Mouse (Mus musculus): Measurements from ENCODE around the gene Lrcol1. TPM values are rescaled to one million over a fixed set of nuclear protein-coding genes. Genes with fewer than 3 reads are reported as not detected.

Lrcol1 gene
- not detected in 3 replicates for total RNA-seq (2017)

- no peak for ATAC-seq (replicated peaks; ENCODE audit: insufficient number of reproducible peaks, low FRiP score, low TSS enrichment, poor library complexity, severe bottlenecking)
Measured at GRCm38 (mm10) chr5:110344524-110344923, at the start of gene Lrcol1. TSS of gene Lrcol1 (plus strand) at chr5:110344730.

GRCm38 (mm10) chr5:110296637-110297036 lies 47.9 kb upstream of the Lrcol1 start:
- ATAC-seq (replicated peaks; ENCODE audit: insufficient number of reproducible peaks, low FRiP score, low TSS enrichment, poor library complexity, severe bottlenecking) = no peak

GRCm38 (mm10) chr5:110300591-110300990 lies 43.9 kb upstream of the Lrcol1 start:
- ATAC-seq (replicated peaks; ENCODE audit: insufficient number of reproducible peaks, low FRiP score, low TSS enrichment, poor library complexity, severe bottlenecking) = no peak

- no peak for ATAC-seq (replicated peaks; ENCODE audit: insufficient number of reproducible peaks, low FRiP score, low TSS enrichment, poor library complexity, severe bottlenecking)
Measured at GRCm38 (mm10) chr5:110308861-110309260, 35.7 kb upstream of the Lrcol1 start.

- ATAC-seq (replicated peaks; ENCODE audit: insufficient number of reproducible peaks, low FRiP score, low TSS enrichment, poor library complexity, severe bottlenecking) = no peak
Measured at GRCm38 (mm10) chr5:110313127-110313526, 31.4 kb upstream of the Lrcol1 start.

GRCm38 (mm10) chr5:110330508-110330907 lies 14.0 kb upstream of the Lrcol1 start:
- no peak for ATAC-seq (replicated peaks; ENCODE audit: insufficient number of reproducible peaks, low FRiP score, low TSS enrichment, poor library complexity, severe bottlenecking)

- ATAC-seq (replicated peaks; ENCODE audit: insufficient number of reproducible peaks, low FRiP score, low TSS enrichment, poor library complexity, severe bottlenecking) = no peak
Measured at GRCm38 (mm10) chr5:110338792-110339191, 5.7 kb upstream of the Lrcol1 start.

- no peak for ATAC-seq (replicated peaks; ENCODE audit: insufficient number of reproducible peaks, low FRiP score, low TSS enrichment, poor library complexity, severe bottlenecking)
Measured at GRCm38 (mm10) chr5:110342648-110343284, 1.8 kb upstream of the Lrcol1 start, which contains the start of gene P2rx2. TSS of gene P2rx2 (minus strand) at chr5:110343212.

GRCm38 (mm10) chr5:110345553-110345952 lies 1.0 kb downstream of the Lrcol1 start:
- no peak for ATAC-seq (replicated peaks; ENCODE audit: insufficient number of reproducible peaks, low FRiP score, low TSS enrichment, poor library complexity, severe bottlenecking)

GRCm38 (mm10) chr5:110347006-110347405 lies 2.5 kb downstream of the Lrcol1 start:
- ATAC-seq (replicated peaks; ENCODE audit: insufficient number of reproducible peaks, low FRiP score, low TSS enrichment, poor library complexity, severe bottlenecking) = no peak

GRCm38 (mm10) chr5:110354716-110355115 lies 10.2 kb downstream of the Lrcol1 start:
- no peak for ATAC-seq (replicated peaks; ENCODE audit: insufficient number of reproducible peaks, low FRiP score, low TSS enrichment, poor library complexity, severe bottlenecking)

GRCm38 (mm10) chr5:110357531-110358179 lies 13.1 kb downstream of the Lrcol1 start:
- ATAC-seq (replicated peaks; ENCODE audit: insufficient number of reproducible peaks, low FRiP score, low TSS enrichment, poor library complexity, severe bottlenecking) = peak; percentile 52; the same call in 1 of the 2 replicates

- ATAC-seq (replicated peaks; ENCODE audit: insufficient number of reproducible peaks, low FRiP score, low TSS enrichment, poor library complexity, severe bottlenecking) = no peak
Measured at GRCm38 (mm10) chr5:110361465-110361864, 16.9 kb downstream of the Lrcol1 start.

- no peak for ATAC-seq (replicated peaks; ENCODE audit: insufficient number of reproducible peaks, low FRiP score, low TSS enrichment, poor library complexity, severe bottlenecking)
Measured at GRCm38 (mm10) chr5:110362813-110363178, 18.3 kb downstream of the Lrcol1 start.

- no peak for ATAC-seq (replicated peaks; ENCODE audit: insufficient number of reproducible peaks, low FRiP score, low TSS enrichment, poor library complexity, severe bottlenecking)
Measured at GRCm38 (mm10) chr5:110363179-110363821, 18.8 kb downstream of the Lrcol1 start.

- ATAC-seq (replicated peaks; ENCODE audit: insufficient number of reproducible peaks, low FRiP score, low TSS enrichment, poor library complexity, severe bottlenecking) = no peak
Measured at GRCm38 (mm10) chr5:110363822-110364545, 19.5 kb downstream of the Lrcol1 start.

- ATAC-seq (replicated peaks; ENCODE audit: insufficient number of reproducible peaks, low FRiP score, low TSS enrichment, poor library complexity, severe bottlenecking) = no peak
Measured at GRCm38 (mm10) chr5:110376802-110377433, 32.4 kb downstream of the Lrcol1 start.

- no peak for ATAC-seq (replicated peaks; ENCODE audit: insufficient number of reproducible peaks, low FRiP score, low TSS enrichment, poor library complexity, severe bottlenecking)
Measured at GRCm38 (mm10) chr5:110378181-110378583, 33.7 kb downstream of the Lrcol1 start.

GRCm38 (mm10) chr5:110379086-110379485 lies 34.6 kb downstream of the Lrcol1 start:
- no peak for ATAC-seq (replicated peaks; ENCODE audit: insufficient number of reproducible peaks, low FRiP score, low TSS enrichment, poor library complexity, severe bottlenecking)
